Mouse (Mus musculus): ENCODE data around the gene Thsd7b. TPM values are rescaled to one million over a fixed set of nuclear protein-coding genes. Genes with fewer than 3 reads are reported as not detected.
"Not testable (repeated sequence)": the region's sequence is repeated elsewhere in the genome, so short reads cannot be mapped to it uniquely, and the experiment has no call there.

Thsd7b gene
- polyA plus RNA-seq, 1 experiment from 2014 or later, result 3.0 TPM

DNA sequence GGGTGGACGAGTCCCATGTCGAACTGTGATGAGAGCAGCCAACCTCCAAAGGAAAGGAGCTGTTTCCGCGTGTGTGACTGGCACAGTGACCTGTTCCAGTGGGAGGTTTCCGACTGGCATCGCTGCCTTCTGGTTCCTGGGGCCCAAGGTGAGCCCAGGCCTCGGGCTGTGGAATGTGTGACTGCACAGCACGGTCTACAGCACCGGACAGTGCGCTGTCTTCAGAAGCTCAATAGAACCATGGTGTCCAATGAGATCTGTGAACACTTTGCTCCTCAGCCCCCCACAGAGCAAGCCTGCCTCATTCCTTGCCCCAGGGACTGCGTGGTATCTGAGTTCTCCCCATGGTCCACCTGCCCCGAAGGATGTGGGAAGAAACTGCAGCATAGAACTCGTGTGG is 322.3 kb downstream of the Thsd7b start:
- H3K9ac ChIP-seq, result no peak overlapping the region
- no peak for ATAC-seq (ENCODE audit: low FRiP score, low read depth)

DNA sequence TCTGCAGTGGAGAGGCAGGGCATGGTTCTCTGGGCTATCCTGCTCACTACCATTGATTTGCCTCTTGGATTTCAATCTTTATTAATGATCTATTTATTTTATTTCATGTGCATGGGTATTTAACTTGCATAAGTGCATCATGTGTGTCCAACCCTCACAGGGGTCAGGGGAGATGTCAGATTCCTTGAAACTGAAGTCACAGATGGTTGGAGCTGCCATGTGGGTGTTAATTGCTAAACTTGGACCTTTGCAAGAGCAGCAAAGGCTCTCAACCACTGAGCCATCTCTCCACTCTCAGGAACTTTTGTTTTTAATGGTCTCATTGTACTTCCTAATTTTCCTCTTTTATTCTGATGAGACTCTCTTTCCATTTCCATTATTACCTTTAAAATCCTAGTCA is 327.8 kb downstream of the Thsd7b start:
- Histone ChIP-seq H3K4me2 (replicated peaks) (no peak overlapping the region), H3K4me1 (no peaks in the 10 kb centered on the region), H3K4me3 (no peak overlapping the region), H3K27ac (no peak overlapping the region), H3K27me3 (no peaks in the 10 kb centered on the region), H3K36me3 (no peaks in the 10 kb centered on the region), H3K9ac (no peak overlapping the region), H3K9me3 (no peaks in the 10 kb centered on the region)
- ATAC-seq (ENCODE audit: low FRiP score, low read depth), result no peak

More for the DNA sequence above, 322.3 kb downstream of the Thsd7b start:
- H3K4me3 ChIP-seq, result no peak overlapping the region
- no peak overlapping the region for H3K27ac ChIP-seq
- no peaks in the 10 kb centered on the region for H3K27me3 ChIP-seq
- no peaks in the 10 kb centered on the region for H3K9me3 ChIP-seq
- no peaks in the 10 kb centered on the region for H3K36me3 ChIP-seq
- H3K4me2 ChIP-seq (replicated peaks), result no peak overlapping the region
- H3K4me1 ChIP-seq, result no peaks in the 10 kb centered on the region
- 83% methylated on average over 13 of the region's 13 CpGs for WGBS

DNA sequence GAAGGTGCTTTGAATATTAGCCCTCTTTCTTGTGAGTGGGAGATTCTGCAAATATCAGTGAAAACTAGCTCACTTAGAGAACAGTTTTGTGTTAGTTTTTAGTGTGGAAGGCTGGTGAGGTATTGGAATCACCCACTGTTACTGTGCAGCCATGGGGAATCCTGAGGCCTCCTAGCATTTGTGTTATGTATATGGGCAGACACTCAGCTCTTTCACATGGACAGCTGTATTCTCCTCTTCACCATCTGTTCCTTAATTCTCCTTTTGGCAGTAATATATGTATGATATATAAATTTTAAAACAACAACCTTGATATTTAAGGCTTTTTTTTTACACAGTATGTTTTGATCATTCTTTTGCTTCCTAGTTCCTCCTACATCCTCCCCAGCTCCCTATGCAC is 329.2 kb downstream of the Thsd7b start:
- no peaks in the 10 kb centered on the region for H3K9me3 ChIP-seq
- H3K9ac ChIP-seq, result no peak overlapping the region
- no peaks in the 10 kb centered on the region for H3K4me1 ChIP-seq
- no peaks in the 10 kb centered on the region for H3K36me3 ChIP-seq
- no peak overlapping the region for H3K4me2 ChIP-seq (replicated peaks)
- no peaks in the 10 kb centered on the region for H3K27me3 ChIP-seq
- no peak overlapping the region for H3K4me3 ChIP-seq
- H3K27ac ChIP-seq, result no peak overlapping the region
- ATAC-seq (ENCODE audit: low FRiP score, low read depth), result no peak

DNA sequence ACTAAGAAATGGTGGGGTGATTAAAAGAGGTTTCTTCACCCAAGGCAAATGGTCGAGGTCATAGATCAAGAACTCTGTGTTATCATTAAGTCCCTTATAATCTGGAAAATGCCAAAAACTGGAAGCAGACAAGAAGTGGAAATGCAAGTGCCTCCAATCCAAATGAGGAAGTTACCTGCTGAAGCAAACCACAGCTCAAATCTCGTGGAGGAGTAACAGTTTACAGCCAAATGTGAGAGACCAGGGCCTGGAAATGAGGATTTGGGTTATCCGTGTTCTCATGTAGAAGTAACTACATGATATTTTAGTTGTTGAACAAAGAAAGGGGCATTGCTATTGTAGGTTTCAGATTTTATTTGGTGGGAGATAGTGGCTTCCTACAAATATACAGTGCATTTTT is 335.3 kb downstream of the Thsd7b start:
- H3K9me3 ChIP-seq, result no peaks in the 10 kb centered on the region
- no peak overlapping the region for H3K4me3 ChIP-seq
- no peak overlapping the region for H3K27ac ChIP-seq
- H3K36me3 ChIP-seq, result no peaks in the 10 kb centered on the region
- no peaks in the 10 kb centered on the region for H3K27me3 ChIP-seq
- no peak overlapping the region for H3K4me2 ChIP-seq (replicated peaks)
- H3K9ac ChIP-seq, result no peak overlapping the region
- no peaks in the 10 kb centered on the region for H3K4me1 ChIP-seq
- 68% methylated on average over 3 of the region's 3 CpGs for WGBS
- no peak for ATAC-seq (ENCODE audit: low FRiP score, low read depth)

DNA sequence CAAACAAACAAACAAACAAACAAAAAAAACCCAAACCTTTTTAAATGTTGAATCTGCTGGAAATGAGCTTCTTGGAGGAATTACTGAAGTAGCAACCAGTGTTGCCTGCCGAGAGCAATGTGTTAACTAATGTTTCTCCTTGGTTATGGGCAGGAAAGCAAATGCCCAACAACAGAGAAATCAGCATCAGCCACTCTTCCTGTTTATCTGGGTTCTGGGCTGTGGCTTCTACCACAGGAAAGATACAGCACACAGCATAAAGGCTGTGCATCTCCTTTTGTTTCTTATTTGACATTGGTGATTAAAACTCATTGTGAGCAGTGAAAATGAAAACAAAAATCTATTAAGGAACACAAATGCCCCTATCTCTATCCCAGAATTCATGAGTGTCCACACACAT is 343.0 kb downstream of the Thsd7b start:
- no peak overlapping the region for H3K27ac ChIP-seq

DNA sequence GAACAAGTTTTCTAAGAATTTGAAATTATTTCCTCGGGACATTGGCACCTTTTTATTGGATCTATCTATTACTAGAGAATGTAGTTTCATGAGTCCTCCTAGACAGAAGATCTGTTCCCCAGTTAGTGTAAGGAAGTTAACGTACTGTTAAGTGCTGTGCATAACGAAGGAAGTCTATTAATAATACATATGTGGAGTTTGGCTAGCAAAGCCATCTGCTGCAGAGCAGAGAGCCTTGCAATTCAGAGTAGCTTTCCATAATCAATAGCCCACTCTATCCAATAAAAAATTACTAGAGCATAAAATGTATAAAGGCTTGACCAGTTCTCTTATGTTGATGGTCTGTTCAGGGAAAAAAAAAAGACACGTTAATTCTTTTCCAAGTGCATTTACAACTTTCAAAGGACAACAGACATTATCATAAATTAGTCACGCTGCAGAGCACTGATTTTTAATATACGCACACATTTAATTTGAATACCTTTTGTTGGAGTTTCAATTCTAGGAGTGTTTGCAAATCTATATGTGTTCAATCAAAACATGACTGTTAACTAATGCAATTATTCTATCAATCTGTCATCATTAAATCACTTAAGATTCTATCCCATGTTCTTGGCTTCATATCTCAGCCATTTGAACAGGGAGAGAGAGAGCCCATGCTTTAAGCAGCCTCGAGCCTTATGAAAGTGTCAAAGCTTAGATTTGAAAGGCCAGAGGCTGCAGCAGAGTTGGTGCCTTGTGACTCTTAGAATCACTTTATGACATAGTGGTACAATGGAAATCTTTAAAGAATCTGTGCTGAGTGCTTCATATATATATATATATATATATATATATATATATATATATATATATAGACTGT is 346.6 kb downstream of the Thsd7b start:
- no peak overlapping the region for H3K4me3 ChIP-seq
- H3K4me1 ChIP-seq, result no peaks in the 10 kb centered on the region
- H3K9ac ChIP-seq, result no peak overlapping the region
- H3K4me2 ChIP-seq (replicated peaks), result no peak overlapping the region
- no peak for ATAC-seq (ENCODE audit: low FRiP score, low read depth)
- H3K27me3 ChIP-seq, result no peaks in the 10 kb centered on the region
- WGBS, result 66% methylated on average over 7 of the region's 7 CpGs
- no peak overlapping the region for H3K27ac ChIP-seq
- no peaks in the 10 kb centered on the region for H3K9me3 ChIP-seq
- no peaks in the 10 kb centered on the region for H3K36me3 ChIP-seq

More for the DNA sequence above, 343.0 kb downstream of the Thsd7b start:
- H3K36me3 ChIP-seq, result no peaks in the 10 kb centered on the region
- H3K4me3 ChIP-seq, result no peak overlapping the region
- no peak for ATAC-seq (ENCODE audit: low FRiP score, low read depth)
- no peak overlapping the region for H3K4me2 ChIP-seq (replicated peaks)
- 69% methylated on average over 1 of the region's 1 CpGs for WGBS
- H3K4me1 ChIP-seq, result no peaks in the 10 kb centered on the region
- no peaks in the 10 kb centered on the region for H3K27me3 ChIP-seq
- H3K9me3 ChIP-seq, result no peaks in the 10 kb centered on the region
- H3K9ac ChIP-seq, result no peak overlapping the region

DNA sequence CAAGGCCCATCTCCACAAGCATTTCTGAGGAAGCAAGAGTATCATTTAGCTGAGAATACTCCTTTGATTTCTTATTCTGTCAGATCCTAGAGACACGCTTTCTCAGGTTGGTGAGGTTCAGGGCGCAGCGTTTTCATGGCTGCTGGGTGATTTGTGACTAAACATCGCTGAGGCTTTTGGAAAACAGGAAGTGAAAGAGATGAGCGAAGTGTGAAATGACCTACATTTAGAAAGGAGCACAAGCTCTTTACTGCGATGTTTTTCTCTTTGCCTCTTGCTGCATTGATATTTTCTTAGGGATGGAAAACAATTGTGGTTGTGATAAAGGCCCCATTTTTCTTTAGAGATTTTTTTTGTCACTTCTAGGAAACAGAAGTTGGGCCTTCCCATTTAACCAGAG is 351.4 kb downstream of the Thsd7b start:
- Histone ChIP-seq H3K4me1 (no peaks in the 10 kb centered on the region), H3K9ac (no peak overlapping the region), H3K4me2 (replicated peaks) (no peak overlapping the region), H3K4me3 (no peak overlapping the region), H3K9me3 (no peaks in the 10 kb centered on the region), H3K27me3 (no peaks in the 10 kb centered on the region), H3K27ac (no peak overlapping the region), H3K36me3 (no peaks in the 10 kb centered on the region)
- no peak for ATAC-seq (ENCODE audit: low FRiP score, low read depth)
- 80% methylated on average over 6 of the region's 6 CpGs for WGBS

DNA sequence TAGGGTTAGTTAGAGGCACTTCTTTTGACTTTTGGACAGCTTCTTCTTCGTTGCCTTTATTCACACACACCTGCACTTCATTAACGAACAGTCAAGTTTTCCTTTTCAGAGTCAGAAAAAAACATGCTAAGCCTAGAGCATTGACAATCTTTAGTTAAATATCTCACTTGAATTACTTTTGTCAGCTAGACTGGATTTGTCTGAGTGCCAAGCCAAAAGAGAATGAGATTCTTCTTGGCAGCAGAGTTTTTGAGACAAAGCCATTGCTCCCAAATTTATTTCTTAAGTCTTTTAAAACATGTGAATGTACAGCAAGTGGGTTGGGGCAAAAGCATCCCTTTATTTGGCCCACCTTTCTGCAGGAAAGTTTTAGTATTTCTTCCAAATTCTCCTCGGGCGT is 362.0 kb downstream of the Thsd7b start:
- Histone ChIP-seq H3K4me1 (no peaks in the 10 kb centered on the region), H3K27ac (no peak overlapping the region), H3K9me3 (no peaks in the 10 kb centered on the region), H3K9ac (no peak overlapping the region), H3K27me3 (no peaks in the 10 kb centered on the region), H3K4me2 (replicated peaks) (no peak overlapping the region), H3K4me3 (no peak overlapping the region), H3K36me3 (no peaks in the 10 kb centered on the region)
- no peak for ATAC-seq (ENCODE audit: low FRiP score, low read depth)
- WGBS, result 67% methylated on average over 4 of the region's 4 CpGs

DNA sequence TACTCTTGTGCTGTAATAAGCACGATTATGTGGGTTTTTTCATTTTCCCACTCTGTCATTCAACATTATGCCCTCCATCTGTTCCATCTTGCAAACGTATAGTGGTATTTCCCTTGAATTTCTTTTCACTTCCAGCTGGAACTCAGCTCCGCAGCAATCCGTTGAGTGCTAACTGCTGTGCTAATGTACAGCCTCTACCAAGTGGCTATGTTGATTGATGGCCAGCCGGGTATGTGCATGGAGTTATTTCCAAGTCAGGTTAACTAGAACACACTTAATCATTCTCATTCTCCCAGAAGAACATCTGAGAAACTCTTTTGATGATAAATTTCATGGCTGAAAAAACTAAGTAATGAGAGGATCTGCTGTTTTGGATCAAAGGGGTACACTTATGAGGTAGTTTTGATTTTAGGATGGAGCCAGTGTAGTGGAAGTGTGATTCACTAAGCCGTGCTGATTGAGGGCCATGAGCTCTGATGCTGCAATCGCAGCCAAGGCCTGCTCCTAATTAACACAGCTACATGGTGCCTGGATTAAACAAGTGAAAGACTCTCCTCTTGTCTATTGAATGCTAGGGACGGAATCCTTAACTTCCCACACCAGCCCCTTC is 371.3 kb downstream of the Thsd7b start:
- H3K4me1 ChIP-seq, result no peaks in the 10 kb centered on the region
- H3K4me3 ChIP-seq, result no peak overlapping the region
- no peaks in the 10 kb centered on the region for H3K36me3 ChIP-seq
- ATAC-seq (ENCODE audit: low FRiP score, low read depth), result no peak
- no peak overlapping the region for H3K4me2 ChIP-seq (replicated peaks)
- WGBS, result 34% methylated on average over 8 of the region's 8 CpGs
- no peaks in the 10 kb centered on the region for H3K9me3 ChIP-seq
- no peak overlapping the region for H3K27ac ChIP-seq
- no peaks in the 10 kb centered on the region for H3K27me3 ChIP-seq
- no peak overlapping the region for H3K9ac ChIP-seq

DNA sequence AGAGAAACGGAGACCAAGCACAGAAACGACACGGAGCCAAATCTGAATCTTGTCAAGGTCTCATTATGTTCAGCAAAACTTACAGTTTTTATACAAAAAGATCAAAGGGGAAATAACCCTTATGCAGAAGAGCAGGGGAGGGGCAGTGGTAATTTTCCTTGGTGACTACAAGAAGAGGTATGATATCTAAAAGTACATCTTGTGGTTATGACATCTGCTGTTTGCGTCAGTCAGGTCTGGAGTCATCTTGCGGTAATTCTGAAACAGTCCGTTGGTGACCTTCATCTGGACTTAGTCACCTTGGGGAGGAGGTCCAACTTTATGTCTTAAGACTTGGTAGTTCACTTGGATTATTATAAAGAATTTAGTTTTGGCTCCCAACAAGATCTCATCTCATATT is 378.3 kb downstream of the Thsd7b start:
- not testable (repeated sequence) for H3K4me1 ChIP-seq; H3K4me2 ChIP-seq (replicated peaks); H3K4me3 ChIP-seq; ATAC-seq (ENCODE audit: low FRiP score, low read depth); H3K27ac ChIP-seq; H3K27me3 ChIP-seq; H3K9ac ChIP-seq; H3K36me3 ChIP-seq; H3K9me3 ChIP-seq
- 88% methylated on average over 6 of the region's 6 CpGs for WGBS

DNA sequence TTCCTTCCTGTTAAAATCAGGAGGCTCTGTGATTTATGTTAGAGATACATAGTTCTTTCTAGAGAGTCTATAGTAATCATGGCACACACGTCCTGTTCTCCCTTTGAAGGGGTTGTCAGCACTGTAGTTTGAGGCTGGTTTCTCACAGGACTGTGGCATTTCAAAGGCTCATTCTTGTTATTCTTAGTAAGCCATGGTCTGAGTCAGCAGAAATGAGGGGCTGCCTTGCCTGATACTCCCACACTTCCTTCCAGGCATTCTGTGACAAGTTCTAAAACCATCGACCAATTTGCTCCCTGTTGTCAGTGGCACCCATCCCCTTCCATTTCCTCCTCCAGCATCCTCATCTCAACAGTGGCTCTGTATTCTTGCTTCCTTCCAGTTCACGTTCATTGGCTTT is 384.9 kb downstream of the Thsd7b start:
- Histone ChIP-seq H3K9me3 (no peaks in the 10 kb centered on the region), H3K27me3 (no peaks in the 10 kb centered on the region), H3K27ac (no peak overlapping the region), H3K9ac (no peak overlapping the region), H3K36me3 (no peaks in the 10 kb centered on the region), H3K4me3 (no peak overlapping the region), H3K4me1 (no peaks in the 10 kb centered on the region), H3K4me2 (replicated peaks) (no peak overlapping the region)
- ATAC-seq (ENCODE audit: low FRiP score, low read depth), result no peak
- WGBS, result 52% methylated on average over 3 of the region's 3 CpGs

DNA sequence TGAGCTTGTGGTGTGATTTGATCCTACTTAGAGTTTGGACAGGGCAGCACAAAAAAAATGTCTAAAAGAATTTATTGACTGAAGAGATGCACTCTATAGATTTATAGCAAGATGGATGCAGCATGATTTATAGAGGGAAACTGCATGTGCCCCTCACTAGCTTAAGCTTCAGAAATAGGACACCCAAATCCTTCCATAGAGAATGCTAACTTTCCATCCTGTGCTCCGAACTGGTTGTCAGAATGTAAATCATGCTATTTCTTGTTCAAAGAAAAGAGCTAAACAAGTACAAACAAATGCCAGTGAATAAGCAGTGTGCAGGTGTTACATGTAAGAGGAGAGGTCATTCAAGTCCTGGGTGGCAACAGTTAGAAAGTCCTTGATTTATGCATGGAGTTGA is 402.8 kb downstream of the Thsd7b start:
- no peaks in the 10 kb centered on the region for H3K9me3 ChIP-seq
- no peaks in the 10 kb centered on the region for H3K27me3 ChIP-seq
- no peak for ATAC-seq (ENCODE audit: low FRiP score, low read depth)
- no peak overlapping the region for H3K27ac ChIP-seq
- WGBS, result 36% methylated on average over 1 of the region's 1 CpGs
- H3K36me3 ChIP-seq, result no peaks in the 10 kb centered on the region
- H3K4me1 ChIP-seq, result no peaks in the 10 kb centered on the region
- H3K4me2 ChIP-seq (replicated peaks), result no peak overlapping the region
- no peak overlapping the region for H3K9ac ChIP-seq
- no peak overlapping the region for H3K4me3 ChIP-seq

DNA sequence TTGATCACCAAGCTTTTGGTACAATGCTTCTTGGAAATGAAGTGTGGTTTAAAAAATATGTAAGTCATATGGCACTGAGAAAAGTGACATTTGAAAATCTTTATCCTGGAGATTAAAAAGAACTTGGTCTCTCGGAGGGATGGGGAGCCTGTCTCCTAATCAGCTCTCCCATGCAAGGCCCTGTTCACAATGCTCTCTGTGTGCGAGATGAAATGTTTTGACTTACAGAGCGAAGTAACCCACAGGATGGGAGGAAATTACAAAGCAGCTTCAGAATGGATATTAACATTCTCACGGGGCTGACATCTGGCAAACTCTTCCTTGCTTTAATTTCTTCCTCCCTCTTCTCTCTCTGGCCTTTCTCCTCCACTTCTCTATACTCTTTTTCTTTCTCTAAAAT is 405.7 kb downstream of the Thsd7b start:
- H3K9me3 ChIP-seq, result no peaks in the 10 kb centered on the region
- H3K36me3 ChIP-seq, result no peaks in the 10 kb centered on the region
- 50% methylated on average over 4 of the region's 4 CpGs for WGBS
- no peak overlapping the region for H3K4me2 ChIP-seq (replicated peaks)
- no peak overlapping the region for H3K27ac ChIP-seq
- no peak for ATAC-seq (ENCODE audit: low FRiP score, low read depth)
- H3K9ac ChIP-seq, result no peak overlapping the region
- no peaks in the 10 kb centered on the region for H3K4me1 ChIP-seq
- H3K27me3 ChIP-seq, result no peaks in the 10 kb centered on the region
- H3K4me3 ChIP-seq, result no peak overlapping the region

All from limb, embryonic 13.5 days (tissue).